In genomic region chr13:83744981-83745555, GRCm38 (mm10) we compare ENCODE assay signal across 8 mouse cellular contexts.
DNase-seq lines count a peak whose midpoint lies in the region; ATAC-seq and TF ChIP-seq lines count a peak whose summit lies in the region.

No protein-coding gene starts in this region.

- DNase-seq in adrenal gland, adult (ENCODE audit: inconsistent age in 2 of 2, low spot score in 1 of 2), result peak; percentile 42 to 64
- DNase-seq in adrenal gland, adult 8-10 months, result no peak
- peak; percentile 88 for DNase-seq in kidney, adult 11 months
- DNase-seq in limb, embryonic 10.5 days (ENCODE audit: low spot score), result peak; percentile 88
- DNase-seq in thymus, adult 2 months, result no peak

- under 1% methylated on average over 38 of the region's 38 CpGs for WGBS in forebrain, embryonic 15.5 days
- WGBS in limb, embryonic 10.5 days, result under 1% methylated on average over 38 of the region's 38 CpGs
- WGBS in neural tube, embryonic 15.5 days, result under 1% methylated on average over 38 of the region's 38 CpGs
- 4% methylated on average over 38 of the region's 38 CpGs for WGBS in thymus, adult 2 months

- TF ChIP-seq CTCF in thymus, adult 2 months (IDR thresholded peaks at IDR 0.05; ENCODE audit: borderline replicate concordance, control insufficient read depth, extremely low read depth, insufficient read depth, low read length, poor library complexity), result no peak

- H3K4me3 ChIP-seq in forebrain, embryonic 15.5 days, result peak overlapping the region; percentile 43
- H3K4me3 ChIP-seq in limb, embryonic 10.5 days, result peak overlapping the region; percentile 61
- peak overlapping the region; percentile 48 for H3K4me3 ChIP-seq in neural tube, embryonic 15.5 days (replicated peaks)
- no peak overlapping the region for H3K4me3 ChIP-seq in thymus, adult 2 months (ENCODE audit: control insufficient read depth, insufficient read depth, low read length)

- peak overlapping the region; percentile 74 for H3K9ac ChIP-seq in forebrain, embryonic 15.5 days (replicated peaks)
- peak overlapping the region; percentile 66 for H3K9ac ChIP-seq in neural tube, embryonic 15.5 days (replicated peaks)

- peak overlapping the region; percentile 99 for H3K27ac ChIP-seq in forebrain, embryonic 15.5 days (replicated peaks)
- peak overlapping the region; percentile 86 for H3K27ac ChIP-seq in limb, embryonic 10.5 days
- H3K27ac ChIP-seq in neural tube, embryonic 15.5 days (replicated peaks), result peak overlapping the region; percentile 95
- no peak overlapping the region for H3K27ac ChIP-seq in thymus, adult 2 months (ENCODE audit: control insufficient read depth, insufficient read depth, low read length)

- H3K4me1 ChIP-seq in forebrain, embryonic 15.5 days, result peaks cover 63% of the 10 kb centered on the region
- H3K4me1 ChIP-seq in limb, embryonic 10.5 days, result peaks cover 12% of the 10 kb centered on the region
- H3K4me1 ChIP-seq in neural tube, embryonic 15.5 days, result peaks cover 22% of the 10 kb centered on the region; the same call in 1 of the 2 replicates
- H3K4me1 ChIP-seq in thymus, adult 2 months (replicated peaks; ENCODE audit: control insufficient read depth, insufficient read depth, low read length), result no peaks in the 10 kb centered on the region

- H3K36me3 ChIP-seq in forebrain, embryonic 15.5 days, result peaks cover 3% of the 10 kb centered on the region; the same call in 1 of the 2 replicates
- no peaks in the 10 kb centered on the region for H3K36me3 ChIP-seq in limb, embryonic 10.5 days
- no peaks in the 10 kb centered on the region for H3K36me3 ChIP-seq in neural tube, embryonic 15.5 days
- H3K36me3 ChIP-seq in thymus, adult 2 months (ENCODE audit: control insufficient read depth, insufficient read depth, low read length), result no peaks in the 10 kb centered on the region

- H3K4me2 ChIP-seq in forebrain, embryonic 15.5 days (replicated peaks), result peak overlapping the region; percentile 82
- peak overlapping the region; percentile 75 for H3K4me2 ChIP-seq in neural tube, embryonic 15.5 days

- peak; percentile 99 for ATAC-seq in cerebellum, adult (ENCODE audit: insufficient number of reproducible peaks, low FRiP score, low TSS enrichment)
- ATAC-seq in forebrain, embryonic 15.5 days (replicated peaks), result peak; percentile 94
- ATAC-seq in neural tube, embryonic 15.5 days (ENCODE audit: low FRiP score), result peak; percentile 92

- H3K9me3 ChIP-seq in forebrain, embryonic 15.5 days, result no peaks in the 10 kb centered on the region
- no peaks in the 10 kb centered on the region for H3K9me3 ChIP-seq in limb, embryonic 10.5 days (replicated peaks)
- no peaks in the 10 kb centered on the region for H3K9me3 ChIP-seq in neural tube, embryonic 15.5 days (replicated peaks)

- H3K27me3 ChIP-seq in forebrain, embryonic 15.5 days, result no peaks in the 10 kb centered on the region
- peaks cover 40% of the 10 kb centered on the region for H3K27me3 ChIP-seq in limb, embryonic 10.5 days (ENCODE audit: low read depth, poor library complexity, severe bottlenecking)
- H3K27me3 ChIP-seq in neural tube, embryonic 15.5 days (replicated peaks), result no peaks in the 10 kb centered on the region
- H3K27me3 ChIP-seq in thymus, adult 2 months (ENCODE audit: control insufficient read depth, insufficient read depth, low read length), result peaks cover 3% of the 10 kb centered on the region; the same call in 1 of the 2 replicates

- TF ChIP-seq POLR2A in thymus, adult 2 months (IDR thresholded peaks at IDR 0.05; ENCODE audit: control insufficient read depth, extremely low read depth, insufficient read depth, low read length, poor library complexity), result no peak

Comparison
In these comparisons a context has a peak if more than half of its experiments do, and no peak if none do; other contexts are left out.
1. DNase-seq: peak in adrenal gland, adult (2 of 2), kidney, adult 11 months (single experiment) and limb, embryonic 10.5 days (single experiment); none in adrenal gland, adult 8-10 months (single experiment) and thymus, adult 2 months (single experiment).
2. Peak in every context shown above with its lines, with median percentiles within 50 percentile points of each other: ATAC-seq.